Mouse (Mus musculus): ENCODE data around the gene Hs3st5.

Gene Hs3st5

DNA sequence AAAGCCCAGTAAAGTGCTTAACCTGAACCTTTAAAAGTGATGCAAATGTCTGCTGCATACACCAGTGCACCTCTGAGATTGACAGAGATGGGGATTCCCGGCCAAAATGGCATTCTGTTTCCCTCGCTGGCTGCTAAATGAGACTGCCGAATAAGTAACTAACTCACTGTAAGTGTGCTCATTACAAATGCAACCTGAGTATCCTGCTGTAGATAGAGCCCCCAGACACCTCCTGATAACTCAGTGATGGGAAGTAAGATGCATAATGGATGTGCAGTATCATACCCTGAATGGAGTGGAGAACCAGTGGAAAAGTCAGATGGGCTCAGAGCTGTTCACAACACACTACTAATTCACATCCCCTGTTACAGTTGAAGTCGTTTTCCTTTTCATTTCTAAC, 298.7 kb downstream of the Hs3st5 start:
- no peak for DNase-seq

DNA sequence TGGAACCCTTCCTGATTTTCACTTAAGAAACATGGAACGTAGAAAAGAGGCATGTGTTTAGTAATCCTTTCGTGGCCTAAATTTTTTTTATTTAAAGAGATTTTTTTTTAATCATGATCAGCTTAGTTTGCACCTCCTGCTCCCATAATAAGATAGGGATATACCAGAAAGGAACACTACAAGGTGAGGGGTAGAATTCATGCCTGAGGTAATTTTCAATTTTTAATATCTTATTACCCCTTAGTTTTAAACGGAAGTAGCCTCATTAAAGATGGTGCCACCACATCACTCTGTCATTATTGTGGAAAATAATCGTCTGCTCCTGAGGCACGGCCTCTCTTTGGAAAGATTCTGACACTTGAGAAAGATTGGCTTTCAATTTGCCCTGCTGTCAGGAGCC, 299.2 kb downstream of the Hs3st5 start:
- DNase-seq, result no peak

DNA sequence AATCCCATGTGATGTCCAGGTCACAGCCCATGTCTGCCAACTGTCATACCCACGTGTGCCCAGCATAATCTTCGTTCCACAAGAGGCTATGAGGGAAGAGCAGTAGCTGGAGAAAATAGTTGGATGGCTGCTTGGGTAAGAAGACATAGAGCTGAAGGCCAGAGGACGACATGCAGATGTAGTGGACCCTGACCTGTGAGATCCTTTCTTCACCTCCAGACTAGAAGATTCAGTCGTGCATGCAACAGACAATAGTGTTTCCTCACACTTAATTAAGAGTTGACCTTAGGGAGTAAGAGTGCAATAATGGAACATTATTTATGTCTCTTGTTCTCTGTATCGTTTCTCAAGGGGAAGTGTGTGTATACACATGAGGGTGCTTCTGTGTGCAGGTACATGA, 300.4 kb downstream of the Hs3st5 start:
- no peak for DNase-seq

DNA sequence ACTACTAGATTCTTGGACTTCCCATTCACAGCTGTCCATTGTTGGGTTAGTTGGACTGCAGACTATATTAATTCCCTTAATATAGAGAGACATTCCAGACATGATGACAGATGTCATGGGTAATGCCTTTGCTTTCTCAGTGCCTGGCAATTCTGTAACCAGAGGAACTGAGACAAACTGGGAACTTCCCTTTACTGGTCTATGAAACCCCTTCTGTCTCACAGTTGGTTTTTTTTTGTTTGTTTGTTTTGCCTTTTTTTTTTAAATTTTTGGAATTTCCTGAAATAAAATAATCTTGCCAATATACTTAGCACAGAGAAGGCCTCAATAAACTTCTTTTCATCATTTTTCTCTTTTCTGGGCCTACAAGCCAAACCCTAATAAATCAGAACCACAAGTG, 312.3 kb downstream of the Hs3st5 start:
- no peak for DNase-seq

DNA sequence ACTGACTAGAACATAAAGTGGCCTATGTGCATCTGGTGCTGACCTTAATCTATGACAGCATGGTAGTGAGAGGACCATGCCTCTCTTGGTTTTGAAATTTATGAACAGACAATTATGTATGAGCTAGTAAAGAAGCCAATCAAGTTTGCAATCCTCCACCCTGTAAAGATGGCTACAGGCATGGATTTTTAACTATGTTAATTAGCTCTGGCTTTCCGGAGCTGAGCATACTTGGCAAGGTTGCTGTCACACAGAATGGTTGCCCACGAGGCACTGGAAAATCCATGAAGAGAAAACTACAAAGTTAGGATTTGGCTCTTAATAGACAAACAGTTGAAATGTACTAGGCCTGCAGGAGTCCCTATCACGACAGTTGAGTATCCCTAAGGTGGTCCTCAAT, 322.5 kb downstream of the Hs3st5 start:
- DNase-seq, result no peak

DNA sequence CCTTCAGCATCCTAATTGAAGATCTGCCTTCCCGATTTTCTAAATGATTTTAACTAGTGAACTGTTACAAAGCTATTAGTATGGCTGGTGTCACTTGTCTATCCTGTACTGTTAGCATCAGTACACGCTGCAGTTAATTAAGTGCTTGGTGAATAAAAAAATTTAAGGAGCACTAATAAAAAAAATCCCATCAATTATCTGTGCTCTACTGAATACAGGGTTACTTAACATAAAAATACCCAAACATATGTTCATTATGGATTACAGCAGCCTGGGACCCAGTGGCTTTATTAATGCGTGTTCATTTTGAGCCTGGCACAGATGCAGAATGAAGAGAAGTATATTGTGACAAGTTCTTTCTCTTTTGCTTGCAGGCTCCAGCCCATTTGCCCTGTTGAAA, 325.6 kb downstream of the Hs3st5 start:
- DNase-seq, result no peak

DNA sequence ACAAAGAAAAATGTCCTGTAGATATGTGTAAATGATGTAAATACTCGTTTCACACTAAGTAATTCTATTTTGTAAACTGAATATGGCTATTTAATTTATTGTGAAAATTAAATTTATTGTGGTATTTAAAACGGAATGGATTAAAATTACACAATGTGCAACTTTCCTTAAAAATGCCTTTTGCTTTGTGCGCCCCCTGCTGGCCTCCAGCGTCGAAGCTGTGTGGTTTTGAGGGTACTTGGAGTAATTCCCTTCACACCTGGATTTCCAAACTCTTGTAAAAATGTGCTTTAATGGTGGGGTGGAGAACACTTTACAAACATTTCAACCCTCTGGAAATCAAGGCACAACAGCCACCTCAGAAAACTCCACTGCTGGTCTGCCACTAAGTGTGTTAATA, 327.6 kb downstream of the Hs3st5 start:
- no peak for DNase-seq

DNA sequence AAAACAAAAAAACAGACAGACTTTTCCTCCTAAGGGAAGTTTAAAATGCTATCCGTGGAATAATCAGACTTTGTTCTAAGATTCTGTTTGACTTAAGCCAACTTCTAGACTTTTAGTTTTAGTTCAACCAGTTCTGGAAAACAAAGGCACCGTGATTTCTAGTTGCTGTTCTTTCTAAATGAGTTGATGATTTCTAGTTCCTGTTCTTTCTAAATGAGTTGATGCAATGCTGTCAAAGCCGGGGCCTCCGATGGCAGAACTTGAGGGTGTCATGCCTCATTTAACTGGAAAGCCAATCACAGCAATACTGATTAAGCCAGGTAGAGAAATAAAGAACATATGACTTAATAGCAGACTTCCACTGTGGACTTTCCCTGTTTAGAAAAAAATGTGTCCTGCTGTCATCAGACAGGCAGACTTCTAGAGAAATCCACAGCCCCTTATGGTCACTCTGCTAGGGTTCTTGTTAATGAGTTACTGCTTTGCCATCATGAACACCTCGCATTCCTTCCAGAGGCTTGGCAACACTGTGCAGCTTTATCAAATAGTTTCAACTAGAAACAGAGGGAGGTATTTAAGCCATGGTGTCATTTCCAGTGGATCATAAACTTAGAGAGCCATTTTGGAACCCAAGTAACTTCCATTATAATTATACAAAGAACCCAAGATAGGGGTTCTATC, 329.4 kb downstream of the Hs3st5 start:
- DNase-seq, result no peak

DNA sequence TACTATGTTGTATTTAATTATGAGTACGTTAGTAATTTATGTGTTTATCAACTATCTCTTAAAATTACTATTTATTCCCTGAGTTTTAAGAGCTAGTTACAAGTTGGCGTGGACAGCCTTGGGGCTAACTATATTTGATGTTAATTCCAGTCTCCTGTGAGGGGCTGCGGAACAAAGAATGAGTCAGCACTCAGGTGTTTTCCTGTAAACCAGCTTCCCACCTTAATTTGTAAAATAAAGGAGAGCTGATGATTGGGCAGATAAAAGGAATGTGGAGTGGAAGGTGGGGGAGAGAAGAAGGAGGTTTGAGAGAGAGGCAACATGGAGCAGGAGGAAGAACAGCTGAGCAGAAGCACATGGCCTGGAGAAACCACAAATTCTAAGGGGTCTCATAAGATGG, 343.6 kb downstream of the Hs3st5 start:
- no peak for DNase-seq

DNA sequence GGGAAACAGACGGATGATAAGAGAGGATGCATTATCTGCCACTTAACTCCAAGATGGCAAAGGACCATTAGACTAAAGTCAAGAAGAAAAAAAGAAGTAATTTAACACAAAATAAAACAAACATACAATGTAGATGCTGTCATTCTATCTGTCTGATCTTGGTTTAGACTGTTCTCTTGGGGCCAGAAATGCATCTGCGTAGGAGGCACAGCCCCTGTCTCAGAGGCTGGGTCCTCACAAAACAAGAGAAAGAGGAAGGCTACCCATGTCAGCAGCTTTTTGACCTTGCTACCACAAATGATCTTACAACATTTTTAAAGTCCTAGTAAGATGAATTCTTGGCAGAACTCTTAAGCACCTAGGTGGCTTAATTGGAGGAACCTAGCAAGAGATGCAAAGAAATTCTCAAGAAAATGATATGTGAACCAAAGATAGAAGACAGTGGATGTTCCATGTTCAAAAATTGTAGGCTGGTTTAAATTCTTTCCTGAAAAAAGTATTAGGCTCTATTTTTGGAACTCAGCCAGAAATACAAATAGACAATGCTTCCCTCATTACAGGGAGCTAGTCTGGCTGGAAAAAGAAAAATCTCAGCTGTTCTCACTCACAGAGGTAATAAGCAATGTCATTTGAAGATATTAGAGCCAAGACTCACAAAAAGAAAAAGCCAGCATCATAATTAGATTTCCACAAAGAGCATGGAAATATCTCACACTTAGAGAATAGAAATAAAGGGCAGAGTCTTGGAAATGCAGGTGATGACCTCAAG, 355.7 kb downstream of the Hs3st5 start:
- no peak for DNase-seq
